13 mouse cellular contexts compared by ENCODE assay signal in the genomic region with DNA sequence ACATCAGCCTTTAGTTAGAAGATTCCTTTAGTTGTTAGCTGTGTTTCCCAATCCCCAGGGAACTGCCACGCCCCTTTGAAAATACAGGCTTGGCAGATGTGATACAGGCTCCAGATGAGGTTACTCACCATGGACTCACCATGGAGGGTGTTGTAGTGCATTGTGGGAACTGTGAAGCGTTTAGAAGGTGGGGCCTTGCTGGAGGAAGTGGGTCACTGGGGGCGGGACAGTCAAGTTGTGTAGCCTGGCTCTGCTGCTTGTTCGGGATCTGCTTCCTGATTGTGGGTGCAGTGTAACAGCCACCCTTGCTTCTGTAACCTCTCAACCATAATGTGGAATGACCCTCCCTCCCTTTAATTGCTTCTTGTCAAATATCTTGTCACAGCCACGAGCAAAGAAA.
"Had no signal": no experiment of that assay in that cellular context is flagged by ENCODE, and none has a peak within 500 bp of the region (broad histone marks: within the 10 kb centered on the region; RNA-seq: fewer than 3 reads in every experiment).

No protein-coding gene starts in this region.

- DNase-seq: kidney, adult 11 months; kidney, adult 8-10 months; kidney, postnatal 10 days; kidney, postnatal 36 days; layer of hippocampus, postnatal 36 days; liver, embryonic 13.5 days; lung, embryonic 14.5 days; lung, postnatal 36 days; thymus, adult 2 months; thymus, postnatal 14 days; thymus, postnatal 4 days had no signal

- ATAC-seq: lung, postnatal 0 days; midbrain, embryonic 15.5 days had no signal
